Mouse (Mus musculus) embryo, embryonic 11 days (tissue): ENCODE measurements at regions not wholly inside any gene's neighbourhood (a gene's known extent, or its start where the extent isn't known, plus 50 kb on each side); places are given as distances from the start of the nearest gene placed in this dataset.
A peak's percentile ranks its signal among the peaks of the same experiment; 100 is the strongest.

Experiments used
- DNase-seq: peaks from one replicate; pipeline ENCODE4 v3.0.0-alpha.2; 2015

DNA sequence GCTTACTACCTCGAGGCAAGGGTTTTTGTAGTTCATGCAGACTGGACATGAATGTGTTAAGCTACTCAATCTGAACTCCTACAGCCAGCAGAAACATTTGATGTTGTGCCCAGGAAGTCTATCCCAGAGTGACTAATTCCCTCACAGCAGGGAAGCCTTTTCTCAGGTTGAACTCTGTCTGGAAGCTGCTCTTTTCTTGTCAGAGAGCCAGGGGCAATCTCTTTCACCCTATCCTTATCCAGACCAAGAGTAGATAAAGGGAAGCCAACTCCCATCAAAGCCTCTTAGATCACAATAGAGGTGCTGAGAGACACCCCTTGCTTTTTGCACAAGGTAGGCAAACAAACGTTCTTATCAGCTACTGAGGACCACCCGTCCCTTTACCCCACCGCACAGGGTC, 122.8 kb upstream of the Fggy start:
- DNase-seq = no peak

DNA sequence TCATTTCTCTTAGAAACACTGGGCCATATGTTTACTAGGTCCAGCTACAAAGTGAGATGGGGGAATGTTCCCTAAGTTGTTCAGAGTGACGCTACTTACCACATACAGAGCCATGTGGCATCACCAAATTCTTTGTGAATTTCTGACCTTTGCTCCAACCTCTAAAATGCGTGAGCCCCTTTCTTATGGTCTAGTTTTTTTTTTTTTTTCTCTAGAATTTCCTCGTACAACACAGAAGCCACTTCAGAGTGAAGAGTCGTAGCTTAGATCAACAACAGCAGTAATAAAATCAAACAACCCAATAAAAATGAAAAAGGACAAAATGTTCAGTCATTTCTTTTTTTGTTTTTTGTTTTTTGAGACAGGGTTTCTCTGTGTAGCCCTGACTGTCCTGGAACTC, 122.2 kb upstream of the Fggy start:
- no peak for DNase-seq

DNA sequence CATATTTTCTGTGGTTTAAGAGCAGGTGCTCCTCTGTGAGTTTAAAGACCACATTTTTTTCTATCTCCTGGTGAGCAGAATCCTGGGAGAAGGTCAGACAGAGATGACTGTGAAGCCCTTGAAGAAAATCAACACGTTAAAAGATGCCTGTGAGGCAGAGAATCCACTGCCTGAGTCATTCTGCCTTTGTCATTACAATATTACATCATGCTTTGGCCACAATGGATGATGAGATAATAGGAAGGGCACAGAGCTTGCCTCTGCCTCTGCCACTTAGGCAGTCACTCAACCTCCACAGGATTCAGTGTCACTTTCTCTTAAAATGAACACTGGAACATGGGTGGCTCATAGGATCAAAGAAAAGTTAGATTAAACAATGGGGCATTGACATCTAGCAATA, 117.5 kb upstream of the Fggy start:
- DNase-seq = no peak

DNA sequence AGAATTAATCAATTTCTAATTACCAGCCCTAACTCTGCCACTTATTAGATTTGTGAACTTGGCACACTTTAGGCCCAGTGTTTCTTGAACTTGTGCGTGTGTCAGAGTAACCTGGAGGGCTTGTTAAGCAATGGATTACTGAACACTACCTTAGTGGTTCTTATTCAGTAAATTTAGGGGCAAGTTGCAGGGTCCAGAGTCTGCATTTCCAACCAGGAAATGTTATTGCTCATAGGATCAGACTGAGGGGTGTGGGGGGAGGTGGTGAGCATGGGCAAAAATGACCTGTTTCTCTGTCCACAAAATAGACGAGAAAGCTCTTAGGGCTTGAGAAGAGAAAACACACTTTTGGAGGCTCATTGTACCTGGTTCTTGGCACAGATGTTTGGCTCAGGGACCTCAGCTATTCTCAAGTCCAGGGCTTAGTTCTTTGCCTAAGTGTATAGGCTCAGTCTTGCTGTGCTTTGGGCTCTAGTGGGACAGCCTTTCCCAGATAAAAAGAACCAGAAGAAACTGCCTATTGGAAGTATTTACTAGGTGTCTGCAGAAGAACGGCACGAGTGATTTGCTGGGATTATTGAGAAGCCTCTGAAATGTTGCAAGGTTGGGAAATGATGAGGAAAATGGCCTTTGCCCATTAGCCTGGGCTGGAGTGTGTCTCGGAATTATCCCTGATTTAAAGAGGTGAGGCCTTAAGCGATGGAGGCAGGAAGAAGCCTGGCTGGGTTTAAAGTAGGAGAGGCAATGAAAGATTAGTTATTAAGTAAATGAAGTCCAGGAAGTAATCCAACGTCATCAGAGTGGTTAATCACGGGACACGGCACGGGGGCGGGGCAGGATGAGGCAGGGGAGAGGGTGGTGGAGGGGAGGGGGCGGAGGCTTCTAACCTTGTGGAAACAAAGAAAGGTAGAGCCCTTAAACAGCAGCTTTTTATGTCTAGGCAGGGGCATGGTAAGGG, 113.2 kb upstream of the Fggy start:
- peak; percentile 20 for DNase-seq

DNA sequence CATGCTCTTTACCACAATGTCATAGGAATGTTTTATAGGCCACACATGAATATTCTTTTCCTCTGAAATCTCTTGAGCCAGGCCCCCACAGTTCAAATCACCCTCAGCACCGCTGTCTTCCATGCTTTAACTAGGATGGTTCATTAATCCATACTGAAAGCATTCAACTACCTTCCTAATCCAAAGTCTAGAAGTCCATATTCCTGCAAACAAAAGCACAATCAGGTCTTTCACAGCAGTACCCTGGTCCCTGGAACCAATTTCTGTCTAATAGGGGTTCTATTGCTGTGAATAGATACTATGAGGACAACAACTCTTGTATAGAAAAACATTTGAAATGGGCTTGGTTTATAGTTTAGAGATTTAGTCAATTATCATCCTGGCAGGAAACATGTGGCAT, 107.0 kb upstream of the Fggy start:
- DNase-seq = no peak

DNA sequence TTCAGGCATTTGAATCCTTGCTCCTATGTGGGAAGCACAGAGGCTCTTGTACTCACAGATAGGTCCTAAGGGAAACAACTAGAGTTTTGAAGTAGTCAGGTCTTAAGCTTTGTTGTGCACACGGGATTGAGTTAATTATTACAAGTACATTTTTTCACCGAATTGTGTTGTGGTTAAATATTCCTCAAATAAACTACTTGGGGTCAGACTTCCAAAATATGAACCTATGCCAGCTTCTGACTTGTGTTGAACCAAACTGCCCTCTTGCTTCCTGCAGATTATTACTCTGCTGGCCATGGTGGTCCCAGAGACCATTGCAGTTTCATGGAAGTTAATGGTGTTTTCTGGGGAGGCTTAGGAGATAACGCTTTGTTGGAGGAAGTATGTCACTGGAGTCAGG, 105.5 kb upstream of the Fggy start:
- DNase-seq = no peak

DNA sequence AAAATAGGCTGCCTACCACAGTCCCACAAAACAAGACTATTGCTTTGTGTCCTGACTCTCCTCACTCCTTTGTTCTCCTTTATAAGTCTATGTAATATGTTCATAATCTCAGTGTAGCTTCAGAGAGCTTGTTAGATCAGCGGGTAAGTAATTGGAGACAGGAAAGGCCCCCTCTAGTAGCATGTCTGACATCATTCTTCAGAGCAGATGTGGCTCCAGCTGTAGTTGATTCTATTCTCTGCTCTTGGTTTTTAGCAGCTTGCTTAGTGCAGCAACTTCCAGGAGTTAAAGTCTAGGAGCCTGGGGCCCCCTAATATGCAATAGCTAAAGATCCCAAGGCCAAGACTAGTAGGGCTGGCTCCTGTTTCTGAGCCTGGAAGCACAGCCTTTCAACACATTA, 101.0 kb upstream of the Fggy start:
- DNase-seq = no peak

DNA sequence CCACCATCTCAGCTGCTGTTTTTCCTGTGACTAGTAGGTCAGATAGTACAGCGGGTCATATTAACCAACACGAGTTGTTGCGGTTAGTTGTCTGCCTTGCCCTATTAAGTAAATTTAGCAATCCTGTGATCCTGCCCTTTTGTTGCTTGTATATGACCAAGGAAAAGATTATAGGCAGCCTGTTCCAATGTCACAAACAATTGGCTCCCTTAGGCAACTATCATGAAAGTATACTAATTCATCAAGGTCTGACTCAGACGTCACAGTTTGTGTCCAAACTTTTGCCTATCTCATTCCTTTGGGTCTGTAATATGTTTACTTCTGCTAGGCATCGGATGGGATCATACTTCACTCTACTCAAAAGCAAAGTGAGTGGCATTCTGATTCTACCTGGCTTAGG, 100.4 kb upstream of the Fggy start:
- no peak for DNase-seq

DNA sequence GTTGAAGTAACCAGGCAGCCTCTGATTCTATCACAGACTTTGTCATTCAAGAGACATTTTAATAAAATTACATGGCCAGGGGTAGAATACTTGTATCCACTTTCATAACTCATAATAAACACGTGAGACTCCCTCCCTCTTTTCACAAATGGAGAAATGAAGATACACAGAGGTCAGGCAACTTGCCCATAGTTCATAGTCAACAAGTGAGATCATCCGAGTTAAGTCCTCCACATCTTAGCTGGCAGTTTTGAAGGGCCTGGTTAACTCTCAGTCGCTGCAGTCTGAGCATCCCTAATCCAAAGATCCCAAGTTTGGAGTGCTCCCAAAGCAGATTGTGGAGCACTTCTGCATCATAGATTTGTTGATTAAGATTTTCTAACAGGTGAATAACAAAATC, 94.8 kb upstream of the Fggy start:
- DNase-seq = no peak

DNA sequence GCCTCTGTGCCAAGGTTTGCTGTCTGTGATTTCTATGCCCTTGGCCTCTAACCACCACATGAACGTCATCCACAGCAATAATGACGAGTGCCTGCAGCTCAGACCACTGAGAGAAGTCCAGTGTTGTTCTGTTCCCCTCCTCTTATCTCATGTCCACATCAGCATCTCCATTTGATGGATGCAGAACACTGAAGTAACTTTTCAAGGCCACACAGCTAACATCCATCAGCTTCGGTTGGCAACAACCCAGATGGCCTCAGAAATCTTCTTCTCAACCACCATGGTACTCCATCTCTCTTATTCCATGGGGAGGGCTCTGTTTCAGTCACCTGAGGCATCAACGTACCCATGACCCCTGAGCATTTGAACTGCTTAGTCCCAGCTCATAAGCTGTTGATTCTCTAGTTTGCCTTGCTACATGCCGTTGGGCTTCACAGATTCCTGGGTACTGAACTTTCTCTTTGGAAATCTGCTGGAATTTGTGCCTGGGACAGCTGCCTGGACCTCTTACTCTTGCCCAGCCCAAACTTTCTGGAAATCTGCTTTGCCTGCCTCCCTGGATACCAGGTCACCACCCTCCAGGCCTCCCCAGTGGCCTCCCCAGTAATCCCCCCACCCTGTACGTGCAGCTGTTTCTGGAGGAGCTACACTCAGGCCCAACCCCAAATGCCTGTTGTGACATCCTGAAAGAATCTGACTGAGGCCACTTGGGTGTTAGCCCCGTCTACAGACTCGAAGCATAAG, 94.1 kb upstream of the Fggy start:
- no peak for DNase-seq

DNA sequence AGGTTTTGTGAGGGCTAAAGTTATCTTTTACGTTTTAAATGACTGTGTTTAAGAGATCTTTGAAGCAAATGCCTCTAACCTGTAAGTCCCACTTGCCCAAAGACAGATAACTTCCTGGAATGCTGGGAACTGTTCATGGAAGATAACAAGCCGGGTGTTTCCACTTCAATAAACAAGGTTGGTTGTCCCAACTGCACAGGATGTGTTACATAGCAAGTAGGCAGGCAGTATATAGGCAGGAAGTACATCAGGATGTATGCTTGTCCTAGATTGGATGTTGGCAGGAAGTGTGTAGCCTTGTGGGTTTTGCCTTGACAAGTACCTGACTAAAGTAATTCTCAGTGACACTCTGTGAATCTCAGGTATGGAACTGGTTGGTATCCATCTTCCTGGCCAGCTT, 90.7 kb upstream of the Fggy start:
- no peak for DNase-seq

DNA sequence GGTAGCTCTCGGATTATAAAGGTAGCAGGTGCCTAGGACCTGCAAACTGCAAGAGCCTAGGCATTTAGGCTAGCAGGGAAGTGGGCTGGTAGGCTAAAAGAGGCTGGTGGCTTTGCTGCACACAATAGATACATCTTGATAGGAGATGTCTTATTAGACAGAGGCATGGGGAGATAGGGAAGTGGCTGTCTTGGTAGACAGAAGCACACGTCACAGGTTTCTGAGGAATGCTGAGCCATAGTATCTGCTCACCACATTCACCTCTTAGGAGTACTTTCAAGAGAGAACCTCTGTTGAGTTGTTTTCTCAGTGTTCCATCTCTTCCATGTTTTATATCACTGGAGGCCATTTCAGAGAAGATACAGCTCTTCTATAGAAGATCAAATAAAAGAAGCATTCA, 89.8 kb upstream of the Fggy start:
- DNase-seq = no peak

DNA sequence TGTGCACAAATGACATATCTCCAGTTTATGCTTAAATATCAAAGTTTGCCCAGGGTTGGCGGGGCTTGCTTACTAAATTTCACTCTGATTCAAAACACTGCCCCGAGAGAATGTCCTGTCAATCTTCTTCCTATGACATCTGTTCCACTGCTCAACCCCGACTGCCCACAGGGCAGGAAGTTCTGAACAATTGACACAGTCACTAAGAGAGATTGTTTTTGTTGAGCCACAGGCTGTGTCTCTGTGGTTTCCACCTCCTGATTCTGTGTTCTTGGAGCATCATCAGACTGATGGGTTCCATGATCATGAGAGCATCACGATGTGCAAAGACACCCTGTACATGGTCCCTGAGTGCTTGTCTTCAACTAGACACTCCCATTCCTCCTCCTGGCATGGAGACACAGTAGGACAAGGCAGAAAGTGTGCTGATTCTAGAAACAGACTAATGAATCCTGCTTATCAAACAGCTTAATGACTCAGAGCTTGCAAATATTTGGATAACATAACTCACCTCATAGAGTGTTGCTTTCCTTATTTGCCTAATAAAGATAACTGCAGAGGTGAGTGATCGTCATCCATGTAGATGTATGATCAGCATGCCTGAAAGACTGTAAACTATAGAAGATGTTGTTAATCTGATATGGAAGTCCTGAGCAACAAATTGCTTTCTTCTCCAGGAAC, 82.4 kb upstream of the Fggy start:
- no peak for DNase-seq

DNA sequence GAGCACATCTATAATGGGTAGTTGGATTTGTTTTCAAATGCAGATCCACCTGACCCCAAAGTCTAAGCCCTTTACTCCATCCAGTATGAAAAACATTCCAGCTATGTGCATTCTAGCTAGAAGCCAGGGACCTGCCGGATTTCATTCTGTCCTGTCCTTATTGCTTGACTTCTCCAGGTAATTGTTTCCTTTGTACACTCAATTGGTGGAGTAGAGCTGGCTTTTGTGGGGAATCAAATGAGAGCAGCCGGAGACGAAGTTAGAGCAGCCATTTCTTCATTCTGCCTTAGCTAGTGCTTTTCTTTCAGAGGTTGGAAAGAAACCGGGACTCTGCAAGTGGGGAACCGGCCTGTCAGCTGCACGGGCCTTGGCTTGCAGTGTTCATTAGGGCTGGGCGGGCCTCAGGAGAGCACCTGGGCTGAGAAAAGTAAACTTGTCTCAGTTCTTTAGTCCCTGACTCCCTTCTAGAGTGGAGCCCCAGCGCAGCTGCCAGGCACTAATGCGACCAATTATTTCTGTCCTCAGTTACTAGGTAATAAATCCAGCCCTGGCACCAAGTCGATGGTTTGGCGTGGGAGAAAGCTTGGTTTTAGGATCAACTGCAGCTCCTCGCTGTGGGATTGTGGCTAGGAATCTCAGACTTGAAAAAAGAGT, 81.1 kb upstream of the Fggy start:
- DNase-seq = peak; percentile 14

DNA sequence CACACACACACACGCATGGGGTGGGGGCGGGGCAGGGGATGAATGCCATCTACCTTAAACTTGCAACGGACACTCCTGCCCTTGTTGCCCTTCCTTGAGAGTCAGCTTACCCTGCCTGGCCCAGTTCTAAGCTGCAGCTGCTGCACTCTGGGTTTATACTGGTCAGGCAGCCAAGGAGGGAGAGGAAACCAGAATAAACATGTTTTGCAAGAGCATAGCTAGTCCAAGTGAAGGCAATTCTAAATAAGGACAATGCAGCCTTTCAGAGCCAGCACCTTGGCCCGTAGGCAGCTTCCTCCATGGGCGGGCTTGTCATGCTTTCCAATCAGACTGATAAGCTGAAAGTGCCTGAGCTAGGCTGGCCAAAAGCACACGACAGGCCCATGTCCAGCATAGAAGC, 73.7 kb upstream of the Fggy start:
- no peak for DNase-seq

DNA sequence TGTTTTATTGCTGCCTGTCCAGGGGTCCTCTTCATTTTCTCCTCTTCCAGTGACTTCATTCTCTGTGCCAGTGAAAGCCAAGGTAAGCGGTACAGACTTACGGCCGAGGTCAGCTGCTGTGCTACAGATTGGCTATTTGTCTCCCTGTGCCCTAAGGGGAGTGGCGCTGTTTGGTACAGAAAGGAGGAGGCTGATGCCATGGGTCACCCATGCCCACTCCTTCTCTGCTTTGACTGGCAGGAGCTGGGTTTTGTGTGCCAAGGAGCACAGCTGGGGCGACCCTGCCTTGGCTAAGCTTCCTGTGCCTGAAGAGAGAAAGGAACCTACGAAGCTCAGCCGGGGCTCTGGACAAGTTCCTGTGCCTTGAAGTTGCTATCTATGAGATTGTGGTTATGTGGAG, 70.0 kb upstream of the Fggy start:
- DNase-seq = no peak

DNA sequence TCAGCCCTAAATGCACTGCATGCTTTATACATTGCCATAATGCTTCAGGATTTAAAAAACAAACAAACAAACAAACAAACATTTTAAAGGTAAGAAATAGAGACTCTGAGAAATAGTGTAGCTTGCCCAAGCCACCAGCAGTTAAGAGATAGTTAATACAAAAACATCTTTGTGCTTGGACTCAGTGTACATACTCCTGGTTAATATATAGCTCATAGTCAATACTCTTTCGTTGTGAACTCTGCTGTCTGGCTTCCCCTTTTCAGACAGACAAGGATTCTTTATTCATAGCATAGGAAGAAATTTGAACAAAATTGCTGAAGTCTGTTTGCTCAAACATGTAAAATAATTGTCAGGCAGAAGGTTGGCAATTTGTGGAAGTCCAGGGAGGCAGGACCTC, 69.3 kb upstream of the Fggy start:
- no peak for DNase-seq

DNA sequence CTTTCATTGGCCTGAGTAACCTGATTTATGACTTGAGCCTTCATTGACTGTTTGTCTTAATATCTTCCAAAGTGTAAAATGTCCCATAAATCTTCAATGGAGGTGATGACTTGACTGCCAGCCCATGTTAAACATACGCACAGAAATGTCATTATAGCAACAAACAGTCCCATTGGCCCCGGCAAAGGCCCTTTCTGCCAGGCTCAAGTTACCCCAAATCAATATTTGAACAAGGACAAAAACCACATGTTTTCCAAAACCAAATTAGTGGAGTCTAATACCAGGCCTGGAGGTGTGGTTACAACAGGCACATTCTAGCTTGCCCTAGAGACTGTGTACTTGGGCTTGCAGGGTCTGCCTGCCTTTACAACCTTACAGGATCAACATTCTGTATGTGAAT, 68.2 kb upstream of the Fggy start:
- peak; percentile 31 for DNase-seq

DNA sequence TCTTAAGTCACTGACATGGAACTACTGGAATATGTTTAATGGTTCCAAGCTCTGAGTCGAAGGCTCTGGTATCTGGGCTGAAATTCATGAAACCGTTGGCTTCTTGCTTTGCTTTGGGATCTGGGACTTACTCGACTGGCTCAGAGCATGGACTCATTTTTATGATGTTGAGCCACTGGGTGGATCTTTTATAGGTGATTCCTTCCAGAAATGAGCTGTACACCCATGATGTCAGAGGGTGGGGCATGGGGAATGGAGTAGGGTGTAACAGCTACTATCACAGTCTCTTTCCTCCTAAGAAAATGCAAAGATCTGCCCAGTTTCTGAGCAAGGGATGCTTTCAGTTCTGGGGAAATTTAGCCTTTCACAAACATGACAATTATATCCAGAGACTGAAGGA, 57.0 kb upstream of the Fggy start:
- no peak for DNase-seq

DNA sequence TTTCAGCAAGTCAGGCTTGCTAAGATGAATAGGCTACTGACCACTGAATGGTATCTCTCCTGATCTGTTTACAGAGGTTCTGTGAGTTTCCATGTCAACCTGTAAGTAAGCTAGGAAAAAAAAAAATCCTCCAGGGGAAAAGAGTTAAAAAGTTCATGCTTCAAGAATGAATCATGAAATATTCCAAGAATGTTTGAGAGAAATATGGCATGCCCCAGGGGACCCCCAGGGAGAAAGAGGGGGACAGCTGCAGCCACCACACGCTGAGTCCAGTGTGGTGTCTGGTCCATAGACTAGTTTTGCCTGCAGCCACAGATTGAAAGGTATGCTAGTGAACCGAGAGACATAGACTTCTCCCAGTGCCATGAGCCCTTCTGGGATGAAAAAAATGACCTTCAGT, 56.1 kb upstream of the Fggy start:
- peak; percentile 46 for DNase-seq

DNA sequence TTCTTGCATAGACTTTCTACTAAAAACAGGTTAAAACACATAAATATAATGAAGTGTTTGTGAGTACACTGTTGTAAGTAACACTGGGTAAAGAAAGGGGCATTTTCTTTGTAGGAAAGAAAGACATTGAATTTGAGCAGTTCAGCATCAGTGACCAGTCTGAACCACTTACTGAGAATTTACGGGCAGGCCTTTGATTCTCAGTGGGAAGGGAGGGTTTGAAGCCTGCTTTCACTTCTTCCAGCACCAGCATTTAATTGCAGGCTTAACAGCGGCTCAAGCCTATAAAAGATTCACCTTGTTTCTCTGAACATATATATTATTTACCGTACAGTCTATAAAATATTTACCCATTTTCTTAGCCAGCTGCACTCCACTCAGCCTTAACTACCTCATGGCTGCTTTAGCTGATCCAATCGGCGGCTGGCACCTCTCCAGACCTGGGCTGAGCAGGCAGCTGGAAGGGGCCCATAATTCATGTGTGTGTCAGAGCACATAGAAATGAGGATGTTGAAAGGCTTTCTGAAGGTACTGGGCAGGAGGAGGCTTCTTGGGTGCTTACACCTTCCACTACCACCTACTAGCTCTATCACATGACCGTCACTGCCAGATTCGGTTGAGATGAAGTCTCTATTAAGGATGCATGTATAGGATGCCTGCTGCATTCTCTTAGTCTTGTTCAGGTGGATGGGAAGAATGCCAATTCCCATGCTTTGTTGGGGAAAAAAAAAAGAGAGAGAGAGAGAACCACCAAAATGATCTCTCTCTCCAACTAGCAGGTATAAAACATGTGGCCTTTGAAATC, 50.0 kb upstream of the Fggy start:
- DNase-seq = peak; percentile 23
